Mouse (Mus musculus): ENCODE results near the gene Zwint. TPM values are rescaled to one million over a fixed set of nuclear protein-coding genes. Genes with fewer than 3 reads are reported as not detected.

Gene Zwint
- polyA plus RNA-seq, 1 experiment from 2014 or later = 459 TPM

- peak overlapping the region; percentile 52 for H3K9ac ChIP-seq (ENCODE audit: low read depth, low read length)
- H3K27me3 ChIP-seq (ENCODE audit: control insufficient read depth, insufficient read depth, low read length) = no peaks in the 10 kb centered on the region
- peak overlapping the region; percentile 63 for H3K4me3 ChIP-seq (ENCODE audit: low read depth, low read length)
- H3K9me3 ChIP-seq (ENCODE audit: control insufficient read depth, low read length) = no peaks in the 10 kb centered on the region
- H3K4me1 ChIP-seq (replicated peaks; ENCODE audit: control insufficient read depth, insufficient read depth, low read length) = no peaks in the 10 kb centered on the region
- H3K27ac ChIP-seq (ENCODE audit: low read depth, low read length) = peak overlapping the region; percentile 66
- WGBS = 3% methylated on average over 15 of the region's 15 CpGs
- DNase-seq (ENCODE audit: low spot score) = peak; percentile 71
- peak; percentile 82 for ATAC-seq (ENCODE audit: low FRiP score)
- peaks cover 6% of the 10 kb centered on the region; the same call in 1 of the 2 replicates for H3K36me3 ChIP-seq (ENCODE audit: control insufficient read depth, insufficient read depth, low read length)
- peak overlapping the region; percentile 30 for H3K4me2 ChIP-seq (replicated peaks; ENCODE audit: low read depth, low read length)
These were observed 418 bp downstream of the Zwint start for GRCm38 (mm10) chr10:72655017-72655509.

- Histone ChIP-seq H3K4me2 (replicated peaks; ENCODE audit: low read depth, low read length) (no peak overlapping the region), H3K36me3 (ENCODE audit: control insufficient read depth, insufficient read depth, low read length) (peaks cover 8% of the 10 kb centered on the region; the same call in 1 of the 2 replicates), H3K27me3 (ENCODE audit: control insufficient read depth, insufficient read depth, low read length) (no peaks in the 10 kb centered on the region), H3K4me1 (replicated peaks; ENCODE audit: control insufficient read depth, insufficient read depth, low read length) (no peaks in the 10 kb centered on the region), H3K9ac (ENCODE audit: low read depth, low read length) (no peak overlapping the region), H3K27ac (ENCODE audit: low read depth, low read length) (no peak overlapping the region), H3K9me3 (ENCODE audit: control insufficient read depth, low read length) (no peaks in the 10 kb centered on the region), H3K4me3 (ENCODE audit: low read depth, low read length) (no peak overlapping the region)
- DNase-seq (ENCODE audit: low spot score) (no peak), ATAC-seq (ENCODE audit: low FRiP score) (no peak)
- WGBS = 93% methylated on average over 5 of the region's 5 CpGs
These were observed 4.6 kb downstream of the Zwint start for GRCm38 (mm10) chr10:72659198-72659597.

GRCm38 (mm10) chr10:72660350-72660749 lies 5.7 kb downstream of the Zwint start:
- H3K4me1 ChIP-seq (replicated peaks; ENCODE audit: control insufficient read depth, insufficient read depth, low read length) = no peaks in the 10 kb centered on the region
- no peaks in the 10 kb centered on the region for H3K27me3 ChIP-seq (ENCODE audit: control insufficient read depth, insufficient read depth, low read length)
- WGBS = 100% methylated on average over 1 of the region's 1 CpGs
- H3K9ac ChIP-seq (ENCODE audit: low read depth, low read length) = no peak overlapping the region
- no peak overlapping the region for H3K4me3 ChIP-seq (ENCODE audit: low read depth, low read length)
- no peak for DNase-seq (ENCODE audit: low spot score)
- H3K9me3 ChIP-seq (ENCODE audit: control insufficient read depth, low read length) = no peaks in the 10 kb centered on the region
- H3K27ac ChIP-seq (ENCODE audit: low read depth, low read length) = no peak overlapping the region
- H3K36me3 ChIP-seq (ENCODE audit: control insufficient read depth, insufficient read depth, low read length) = peaks cover 8% of the 10 kb centered on the region; the same call in 1 of the 2 replicates
- H3K4me2 ChIP-seq (replicated peaks; ENCODE audit: low read depth, low read length) = no peak overlapping the region
- ATAC-seq (ENCODE audit: low FRiP score) = no peak

GRCm38 (mm10) chr10:72667856-72668255 lies 13.2 kb downstream of the Zwint start:
- no peak overlapping the region for H3K4me3 ChIP-seq (ENCODE audit: low read depth, low read length)
- no peak for ATAC-seq (ENCODE audit: low FRiP score)
- no peaks in the 10 kb centered on the region for H3K36me3 ChIP-seq (ENCODE audit: control insufficient read depth, insufficient read depth, low read length)
- H3K27ac ChIP-seq (ENCODE audit: low read depth, low read length) = no peak overlapping the region
- H3K4me2 ChIP-seq (replicated peaks; ENCODE audit: low read depth, low read length) = no peak overlapping the region
- H3K4me1 ChIP-seq (replicated peaks; ENCODE audit: control insufficient read depth, insufficient read depth, low read length) = no peaks in the 10 kb centered on the region
- H3K9ac ChIP-seq (ENCODE audit: low read depth, low read length) = no peak overlapping the region
- H3K9me3 ChIP-seq (ENCODE audit: control insufficient read depth, low read length) = no peaks in the 10 kb centered on the region
- WGBS = 91% methylated on average over 5 of the region's 5 CpGs
- H3K27me3 ChIP-seq (ENCODE audit: control insufficient read depth, insufficient read depth, low read length) = no peaks in the 10 kb centered on the region
- no peak for DNase-seq (ENCODE audit: low spot score)

GRCm38 (mm10) chr10:72669086-72669485 lies 14.4 kb downstream of the Zwint start:
- WGBS = 97% methylated on average over 1 of the region's 1 CpGs
- ATAC-seq (ENCODE audit: low FRiP score) (no peak), DNase-seq (ENCODE audit: low spot score) (no peak)
- Histone ChIP-seq H3K4me1 (replicated peaks; ENCODE audit: control insufficient read depth, insufficient read depth, low read length) (no peaks in the 10 kb centered on the region), H3K27ac (ENCODE audit: low read depth, low read length) (no peak overlapping the region), H3K36me3 (ENCODE audit: control insufficient read depth, insufficient read depth, low read length) (peaks cover 1% of the 10 kb centered on the region; the same call in 1 of the 2 replicates), H3K4me3 (ENCODE audit: low read depth, low read length) (no peak overlapping the region), H3K27me3 (ENCODE audit: control insufficient read depth, insufficient read depth, low read length) (no peaks in the 10 kb centered on the region), H3K9me3 (ENCODE audit: control insufficient read depth, low read length) (no peaks in the 10 kb centered on the region), H3K9ac (ENCODE audit: low read depth, low read length) (no peak overlapping the region), H3K4me2 (replicated peaks; ENCODE audit: low read depth, low read length) (no peak overlapping the region)

- ATAC-seq (ENCODE audit: low FRiP score) (no peak), DNase-seq (ENCODE audit: low spot score) (no peak)
- Histone ChIP-seq H3K36me3 (ENCODE audit: control insufficient read depth, insufficient read depth, low read length) (peaks cover 3% of the 10 kb centered on the region; the same call in 1 of the 2 replicates), H3K4me3 (ENCODE audit: low read depth, low read length) (no peak overlapping the region), H3K27ac (ENCODE audit: low read depth, low read length) (no peak overlapping the region), H3K4me1 (replicated peaks; ENCODE audit: control insufficient read depth, insufficient read depth, low read length) (no peaks in the 10 kb centered on the region), H3K9me3 (ENCODE audit: control insufficient read depth, low read length) (no peaks in the 10 kb centered on the region), H3K4me2 (replicated peaks; ENCODE audit: low read depth, low read length) (no peak overlapping the region), H3K27me3 (ENCODE audit: control insufficient read depth, insufficient read depth, low read length) (no peaks in the 10 kb centered on the region), H3K9ac (ENCODE audit: low read depth, low read length) (no peak overlapping the region)
- WGBS = 95% methylated on average over 6 of the region's 6 CpGs
These were observed 21.3 kb downstream of the Zwint start for GRCm38 (mm10) chr10:72675971-72676370.

- peaks cover 3% of the 10 kb centered on the region; the same call in 1 of the 2 replicates for H3K36me3 ChIP-seq (ENCODE audit: control insufficient read depth, insufficient read depth, low read length)
- H3K9me3 ChIP-seq (ENCODE audit: control insufficient read depth, low read length) = no peaks in the 10 kb centered on the region
- H3K9ac ChIP-seq (ENCODE audit: low read depth, low read length) = no peak overlapping the region
- no peak overlapping the region for H3K4me2 ChIP-seq (replicated peaks; ENCODE audit: low read depth, low read length)
- ATAC-seq (ENCODE audit: low FRiP score) = no peak
- no peak overlapping the region for H3K4me3 ChIP-seq (ENCODE audit: low read depth, low read length)
- 92% methylated on average over 1 of the region's 1 CpGs for WGBS
- no peaks in the 10 kb centered on the region for H3K27me3 ChIP-seq (ENCODE audit: control insufficient read depth, insufficient read depth, low read length)
- no peaks in the 10 kb centered on the region for H3K4me1 ChIP-seq (replicated peaks; ENCODE audit: control insufficient read depth, insufficient read depth, low read length)
- no peak overlapping the region for H3K27ac ChIP-seq (ENCODE audit: low read depth, low read length)
- no peak for DNase-seq (ENCODE audit: low spot score)
These were observed 21.9 kb downstream of the Zwint start for GRCm38 (mm10) chr10:72676550-72676949.

- no peak for DNase-seq (ENCODE audit: low spot score)
- H3K4me2 ChIP-seq (replicated peaks; ENCODE audit: low read depth, low read length) = no peak overlapping the region
- H3K27me3 ChIP-seq (ENCODE audit: control insufficient read depth, insufficient read depth, low read length) = no peaks in the 10 kb centered on the region
- no peaks in the 10 kb centered on the region for H3K4me1 ChIP-seq (replicated peaks; ENCODE audit: control insufficient read depth, insufficient read depth, low read length)
- ATAC-seq (ENCODE audit: low FRiP score) = no peak
- H3K9ac ChIP-seq (ENCODE audit: low read depth, low read length) = no peak overlapping the region
- H3K9me3 ChIP-seq (ENCODE audit: control insufficient read depth, low read length) = no peaks in the 10 kb centered on the region
- H3K36me3 ChIP-seq (ENCODE audit: control insufficient read depth, insufficient read depth, low read length) = peaks cover 2% of the 10 kb centered on the region; the same call in 1 of the 2 replicates
- WGBS = 90% methylated on average over 4 of the region's 4 CpGs
- no peak overlapping the region for H3K27ac ChIP-seq (ENCODE audit: low read depth, low read length)
- no peak overlapping the region for H3K4me3 ChIP-seq (ENCODE audit: low read depth, low read length)
These were observed 24.4 kb downstream of the Zwint start for GRCm38 (mm10) chr10:72679086-72679485.

GRCm38 (mm10) chr10:72701092-72701491 lies 46.4 kb downstream of the Zwint start:
- DNase-seq (ENCODE audit: low spot score) = no peak
- Histone ChIP-seq H3K27ac (ENCODE audit: low read depth, low read length) (no peak overlapping the region), H3K27me3 (ENCODE audit: control insufficient read depth, insufficient read depth, low read length) (no peaks in the 10 kb centered on the region), H3K9ac (ENCODE audit: low read depth, low read length) (no peak overlapping the region), H3K36me3 (ENCODE audit: control insufficient read depth, insufficient read depth, low read length) (no peaks in the 10 kb centered on the region), H3K4me3 (ENCODE audit: low read depth, low read length) (no peak overlapping the region), H3K9me3 (ENCODE audit: control insufficient read depth, low read length) (no peaks in the 10 kb centered on the region), H3K4me1 (replicated peaks; ENCODE audit: control insufficient read depth, insufficient read depth, low read length) (no peaks in the 10 kb centered on the region), H3K4me2 (replicated peaks; ENCODE audit: low read depth, low read length) (no peak overlapping the region)
- ATAC-seq (ENCODE audit: low FRiP score) = no peak
- 89% methylated on average over 5 of the region's 5 CpGs for WGBS
